Mouse (Mus musculus) adrenal gland, adult 8-10 months (tissue): ENCODE measurements at regions not wholly inside any gene's neighbourhood (a gene's known extent, or its start where the extent isn't known, plus 50 kb on each side); places are given as distances from the start of the nearest gene placed in this dataset.
A peak's percentile ranks its signal among the peaks of the same experiment; 100 is the strongest.

ENCODE experiments used
- DNase-seq: peaks from one replicate; pipeline ENCODE4 v3.0.0; 2022

- DNase-seq, result no peak
Measured at GRCm38 (mm10) chr7:110679916-110680315, 52.5 kb downstream of the Adm start.

- DNase-seq, result no peak
Measured at GRCm38 (mm10) chr7:110682911-110683310, 55.5 kb downstream of the Adm start.

GRCm38 (mm10) chr7:110688884-110689681, 61.6 kb downstream of the Adm start:
- DNase-seq, result peak; percentile 62

DNA sequence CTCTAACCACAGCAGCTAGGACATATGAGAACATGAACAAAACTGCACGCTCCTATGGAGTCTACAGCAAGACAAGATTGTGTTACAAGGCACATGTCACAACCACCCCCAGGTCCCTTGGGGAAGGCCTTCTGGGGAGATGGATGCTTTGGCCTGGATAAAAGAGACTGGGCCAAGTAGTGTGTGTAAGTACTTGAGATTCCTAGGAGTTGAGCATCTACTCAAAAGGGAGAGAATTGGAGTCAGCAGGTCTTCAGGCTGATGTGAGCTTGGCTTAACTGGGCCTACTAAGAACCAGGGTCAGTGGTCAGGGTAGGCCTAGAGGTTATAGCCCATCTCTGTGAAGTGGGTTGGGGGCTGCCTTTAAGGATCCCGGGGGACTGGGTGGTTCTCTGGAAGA, 62.8 kb downstream of the Adm start:
- DNase-seq, result no peak

DNA sequence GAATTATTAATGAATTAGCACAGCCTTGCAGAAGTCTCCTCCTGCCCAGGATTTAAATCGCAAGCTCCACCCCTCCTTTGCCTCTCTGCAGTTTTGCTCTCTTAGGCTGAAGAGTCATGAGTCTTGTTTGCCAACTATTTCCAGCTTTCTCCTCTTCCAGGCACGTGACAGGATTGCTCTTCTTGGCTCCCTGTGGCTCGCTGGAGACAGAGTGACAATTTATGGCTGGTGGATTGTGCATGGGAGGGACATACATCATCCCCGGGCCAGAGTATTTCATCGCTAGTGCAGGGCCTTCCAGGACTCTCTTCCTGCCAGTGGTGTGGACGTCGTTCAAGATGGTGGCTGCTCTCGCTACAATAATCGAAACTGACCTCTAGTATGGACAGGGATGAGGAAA, 63.4 kb downstream of the Adm start:
- DNase-seq, result peak; percentile 61

DNA sequence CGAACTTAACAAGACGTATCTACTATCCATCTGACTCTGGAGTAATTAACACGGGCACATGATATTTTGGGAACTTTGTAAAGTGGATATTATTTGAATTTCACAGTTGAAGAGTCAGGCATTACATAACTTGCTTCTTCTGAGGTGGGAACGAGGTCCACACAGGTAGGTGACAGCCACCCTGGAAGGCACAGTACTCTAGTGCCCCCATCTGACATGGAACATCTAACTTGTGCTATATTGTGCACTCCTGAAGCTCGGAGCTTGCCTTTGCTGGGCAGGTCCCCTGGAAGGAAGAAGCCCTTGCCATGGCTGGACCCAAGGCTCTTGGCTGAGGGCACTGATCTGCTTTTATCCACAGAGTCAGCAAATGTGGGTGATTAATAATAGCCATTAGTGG, 66.8 kb downstream of the Adm start:
- DNase-seq, result no peak

DNA sequence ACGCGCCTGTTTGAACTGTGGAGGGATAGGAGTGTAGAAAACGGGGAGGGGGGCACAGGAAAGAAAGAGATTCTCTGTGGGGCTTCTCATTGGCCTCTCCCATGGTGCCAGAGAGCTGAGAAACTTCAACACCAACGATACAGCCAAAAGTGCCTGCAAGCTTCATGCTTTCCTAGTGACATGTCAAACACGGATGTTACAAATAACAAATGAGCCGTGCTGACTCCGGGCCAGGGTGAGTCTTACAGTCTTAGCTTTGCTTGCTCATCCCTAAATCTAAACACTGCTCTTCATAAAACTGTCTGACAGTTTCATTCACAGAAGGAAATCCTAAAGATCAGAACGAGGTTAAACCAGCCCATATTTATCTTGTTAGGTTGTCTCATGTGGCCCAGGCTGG, 68.3 kb downstream of the Adm start:
- DNase-seq, result no peak

DNA sequence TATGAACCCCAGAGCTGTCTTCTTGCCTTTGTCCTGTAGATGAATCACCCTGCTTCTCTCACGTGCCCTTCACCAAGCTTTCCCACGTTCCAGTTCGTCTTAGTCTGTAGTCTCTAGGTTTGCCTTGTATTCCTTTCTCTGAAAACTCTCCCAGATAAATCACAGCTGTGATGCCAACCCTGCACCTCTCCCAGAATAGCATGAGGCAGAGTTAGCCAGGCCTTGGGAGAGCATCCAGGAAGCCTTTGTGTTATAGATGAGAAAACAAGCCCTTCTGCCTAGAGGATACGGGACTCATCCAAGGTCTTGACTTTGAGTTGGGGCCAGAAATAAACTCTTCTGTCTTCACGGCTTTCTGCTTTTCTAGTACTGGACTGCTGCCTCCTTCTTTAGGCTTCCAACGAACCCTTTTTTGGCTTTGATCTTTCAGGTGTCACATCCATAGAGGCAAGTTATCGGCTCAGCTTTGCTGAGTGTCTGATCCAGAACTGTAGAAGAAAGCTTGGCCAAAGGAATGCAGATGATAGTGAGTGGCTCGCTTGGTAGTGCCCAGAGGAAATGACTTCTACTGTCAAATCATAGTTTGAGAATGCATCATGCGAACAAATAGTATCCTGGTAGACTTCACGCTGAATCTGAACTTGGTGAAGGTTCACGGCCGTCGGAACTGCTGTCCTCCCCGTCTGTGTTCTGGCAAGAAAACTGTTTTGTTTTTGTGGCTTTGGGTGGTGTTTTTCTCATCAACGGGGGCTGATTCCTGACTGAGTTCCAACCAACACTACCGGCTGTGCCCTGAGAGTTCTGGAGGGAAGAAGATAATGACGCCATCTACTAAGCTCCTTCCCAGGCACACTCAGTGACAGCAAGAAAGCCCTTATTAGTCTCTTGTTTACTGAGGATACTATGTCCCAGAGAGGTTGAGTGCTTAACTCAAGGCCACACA, 69.5 kb upstream of the Ampd3 start:
- DNase-seq, result peak; percentile 86

DNA sequence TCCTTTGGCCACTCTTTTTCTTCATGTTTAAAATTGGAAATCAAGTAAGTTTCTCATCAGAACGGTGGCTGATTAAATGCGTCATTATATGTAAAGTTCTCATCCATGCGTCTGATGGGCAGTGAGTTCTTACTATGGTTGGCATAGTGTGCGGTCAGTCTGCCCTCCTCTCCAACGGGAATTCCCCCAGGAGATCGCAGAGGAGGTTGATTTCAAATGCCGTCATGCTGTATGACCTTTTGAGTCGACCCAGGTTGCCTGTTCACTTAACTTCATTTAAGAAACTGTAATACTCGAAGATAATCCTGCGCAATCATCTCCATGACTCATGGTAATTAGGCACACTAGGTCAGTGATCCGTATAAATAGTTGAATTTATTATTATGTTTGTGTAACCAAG, 68.4 kb upstream of the Ampd3 start:
- DNase-seq, result no peak

DNA sequence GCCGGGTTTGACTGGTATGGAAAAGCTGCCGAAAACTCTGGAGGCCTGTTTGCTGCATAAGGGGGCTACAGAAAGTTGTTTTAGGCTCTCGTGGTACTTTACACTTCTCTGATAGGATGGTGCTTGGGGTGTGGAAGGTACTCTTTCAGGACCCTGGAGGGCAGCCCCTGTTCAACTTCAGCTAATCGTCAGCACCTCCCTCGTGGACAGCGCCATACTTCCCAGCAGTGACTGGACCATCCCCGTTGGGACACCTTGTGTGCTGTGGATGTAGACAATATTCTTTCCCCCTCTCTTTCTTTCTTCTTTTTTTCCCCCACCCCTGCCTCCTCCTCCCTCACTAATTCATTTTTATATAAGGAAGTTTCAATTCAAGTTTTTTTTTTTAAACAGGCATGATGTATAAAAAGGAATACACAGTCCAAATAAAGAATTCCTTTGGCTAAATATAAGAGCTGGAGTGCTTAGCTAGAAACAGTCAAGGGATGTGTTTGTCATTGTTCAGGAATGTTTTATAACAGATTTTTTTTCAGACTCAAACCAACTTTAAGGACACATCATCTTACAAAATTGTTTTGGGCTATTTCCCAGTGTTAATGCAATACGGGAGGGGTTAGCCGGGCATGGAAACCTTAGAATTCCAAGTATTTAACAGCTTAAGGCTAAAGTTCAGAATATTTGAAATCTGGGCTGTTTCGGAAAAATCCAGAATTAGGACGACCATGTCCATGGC, 66.2 kb upstream of the Ampd3 start:
- no peak for DNase-seq

DNA sequence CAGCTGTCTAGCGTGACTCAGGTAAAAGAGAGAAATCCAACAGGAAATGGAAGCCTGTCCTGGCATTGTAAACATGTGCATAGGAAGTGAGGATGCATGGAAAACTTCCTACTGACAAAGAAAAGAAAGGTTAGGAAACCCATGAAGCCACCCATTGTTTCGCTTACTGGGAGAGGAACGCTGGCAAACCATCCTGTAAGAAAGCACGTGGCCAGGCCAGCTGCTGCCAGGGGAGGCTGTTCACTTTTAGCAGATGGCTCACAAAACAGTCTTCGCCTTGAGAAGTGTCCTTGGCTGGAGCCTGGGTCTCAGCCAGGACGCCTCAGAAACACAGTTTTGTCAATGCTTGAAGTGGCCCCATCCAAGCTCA, 65.6 kb upstream of the Ampd3 start:
- DNase-seq, result no peak

- DNase-seq, result no peak
Measured at GRCm38 (mm10) chr7:110705311-110706000, 62.5 kb upstream of the Ampd3 start.

GRCm38 (mm10) chr7:110706001-110706695, 61.9 kb upstream of the Ampd3 start:
- no peak for DNase-seq

DNA sequence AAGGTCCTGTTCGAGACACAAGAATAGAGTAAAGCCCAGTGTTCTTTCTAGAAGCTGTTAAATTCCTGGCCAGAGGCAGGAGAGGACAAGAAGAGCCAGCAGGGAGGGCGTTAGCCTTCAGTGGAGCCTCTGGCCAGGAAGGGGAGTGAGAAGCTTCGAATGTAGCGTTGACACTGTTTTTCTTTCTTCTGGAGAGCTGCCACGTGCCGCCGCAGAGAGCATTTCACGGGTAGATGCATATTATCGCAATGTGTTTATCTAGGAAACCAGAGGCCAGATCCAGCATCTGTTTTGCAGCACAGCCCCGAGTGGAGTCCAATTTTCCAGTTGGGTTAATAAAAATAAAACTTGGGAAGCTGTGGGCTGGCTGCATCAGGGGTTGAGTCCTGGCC, 61.3 kb upstream of the Ampd3 start:
- DNase-seq, result no peak

DNA sequence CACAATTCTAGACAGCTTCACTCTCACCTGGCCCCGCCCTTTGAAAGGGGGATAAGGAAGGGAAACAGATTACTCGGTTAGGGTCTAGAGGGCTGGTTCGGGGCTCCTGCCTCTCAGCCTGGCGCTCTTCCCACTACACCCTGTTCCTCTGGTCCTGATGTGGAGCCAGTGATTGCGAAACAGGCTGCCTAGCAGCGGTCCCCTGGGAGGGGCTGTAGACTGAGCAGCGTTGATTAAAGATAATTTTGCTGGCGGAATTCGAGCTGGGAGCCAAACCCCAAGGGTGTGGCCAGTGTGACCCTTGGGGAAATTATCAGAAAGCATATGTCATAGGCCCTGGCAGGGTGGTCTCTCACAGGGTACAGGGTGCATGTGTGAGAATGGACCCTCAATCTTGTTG, 59.9 kb upstream of the Ampd3 start:
- DNase-seq, result no peak

GRCm38 (mm10) chr7:110708781-110709180, 59.2 kb upstream of the Ampd3 start:
- DNase-seq, result no peak

GRCm38 (mm10) chr7:110709606-110710005, 58.4 kb upstream of the Ampd3 start:
- DNase-seq, result no peak

GRCm38 (mm10) chr7:110710256-110710962, 57.6 kb upstream of the Ampd3 start:
- DNase-seq, result no peak

DNA sequence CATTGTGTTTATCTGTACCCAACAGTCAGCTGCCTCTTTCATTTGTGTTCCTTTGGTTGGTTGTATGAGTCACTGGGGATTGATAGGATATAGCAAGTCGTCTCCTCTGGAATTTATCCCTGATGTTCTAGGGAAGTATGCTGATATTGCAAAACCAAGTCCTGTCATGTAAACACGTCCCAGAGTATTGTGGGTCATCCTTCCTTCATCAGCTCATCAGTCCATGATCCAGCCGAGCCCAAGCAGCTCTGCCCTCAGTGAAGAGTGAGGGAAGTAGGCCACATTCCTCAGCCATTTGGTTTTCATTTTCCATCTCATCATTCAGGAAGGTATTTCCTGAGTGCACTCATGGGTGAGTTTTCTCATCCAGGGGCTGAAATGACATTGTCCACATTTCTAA, 54.3 kb upstream of the Ampd3 start:
- DNase-seq, result no peak

DNA sequence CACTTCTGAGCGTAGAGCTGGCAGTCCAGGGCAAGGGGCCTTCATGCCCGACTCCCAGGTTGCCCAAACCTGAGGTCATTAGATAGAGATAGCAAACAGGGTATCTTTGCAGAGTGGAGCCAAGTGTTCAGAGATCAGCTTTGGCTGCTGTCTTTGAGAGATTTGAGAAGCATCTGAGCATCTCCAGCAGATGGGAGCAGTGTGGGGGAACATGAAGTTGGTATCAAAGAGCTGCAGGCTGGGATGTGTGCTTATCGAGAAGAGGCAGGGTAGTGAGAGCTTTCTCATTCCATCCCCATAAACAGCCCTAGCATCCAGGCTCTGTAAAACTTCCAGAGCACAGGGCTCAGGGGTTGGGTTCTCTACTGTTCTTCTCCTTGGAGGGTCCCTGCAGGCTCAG, 52.9 kb upstream of the Ampd3 start:
- DNase-seq, result no peak

DNA sequence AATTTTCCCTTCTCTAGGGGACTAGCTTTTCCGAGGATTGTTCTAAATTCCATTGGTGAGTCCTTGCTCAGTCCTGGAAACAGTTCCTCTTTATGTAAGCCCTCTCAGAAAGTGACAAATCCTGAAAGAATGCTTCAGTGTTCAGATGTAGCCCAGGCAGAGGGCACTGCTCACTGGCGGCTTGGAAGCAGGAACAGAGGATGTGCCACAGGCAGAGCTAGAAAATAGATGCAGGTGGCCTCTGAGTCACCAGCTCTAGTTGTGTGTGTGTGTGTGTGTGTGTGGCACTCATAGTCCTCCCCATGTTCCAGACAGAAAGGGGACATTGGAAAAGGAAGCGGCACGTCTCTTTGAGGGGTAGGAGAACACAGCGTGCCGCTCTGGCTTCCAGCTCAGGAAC, 52.5 kb upstream of the Ampd3 start:
- peak; percentile 40 for DNase-seq
